Mouse (Mus musculus) gastrocnemius, adult 2 months (tissue): ENCODE data around the gene Olfr1424. TPM values are rescaled to one million over a fixed set of nuclear protein-coding genes. Genes with fewer than 3 reads are reported as not detected.

Source experiments
- DNase-seq: peaks from one replicate; pipeline ENCODE4 v3.0.0; 2022
- H3K27ac ChIP-seq: fragments of 200-600 bp; 2 replicates; pipeline ENCODE4 v1.8.1; 2022; ENCODE audit warnings: mild to moderate bottlenecking
- H3K4me3 ChIP-seq: fragments of 200-600 bp; 2 replicates; pipeline ENCODE4 v1.8.1; 2022; ENCODE audit warnings: mild to moderate bottlenecking, moderate library complexity
- CTCF ChIP-seq: fragments of 200-600 bp; IDR thresholded peaks from 2 replicates; pipeline ENCODE4 v1.8.1; 2022; ENCODE audit warnings: antibody characterized with exemption, mild to moderate bottlenecking, moderate library complexity
- intact Hi-C: fragments of 180-260 bp; cut with DNase I; formaldehyde crosslinking; loops from one replicate; pipeline ENCODE4 v1.15.1; 2025
- total RNA-seq, 2 experiments: library from RNA; stranded (reverse); gene quantifications; 2 replicates each; pipeline ENCODE4 v1.2.3; 2021

Olfr1424 gene
- total RNA-seq, 2 experiments from 2014 or later: not detected

DNA sequence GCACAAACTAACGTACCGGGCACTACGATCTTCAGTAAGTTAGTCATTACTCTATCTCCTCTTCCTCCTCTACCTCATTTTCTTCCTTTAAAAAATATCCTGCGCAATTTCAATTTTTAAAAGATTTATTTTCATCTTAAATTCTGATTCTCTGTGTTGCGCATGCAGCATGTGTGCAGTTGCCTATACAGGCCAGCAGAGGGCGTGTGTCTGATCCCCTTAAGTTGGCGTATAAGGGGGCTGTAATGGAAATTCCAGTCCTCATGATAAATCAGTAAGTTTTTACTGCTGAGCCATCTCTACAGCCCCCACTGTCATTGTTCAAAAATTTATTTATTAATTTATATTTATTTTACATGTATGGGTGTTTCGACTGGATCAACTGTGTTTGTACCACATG lies 46.8 kb downstream of the Olfr1424 start:
- Histone ChIP-seq H3K27ac (no peak overlapping the region), H3K4me3 (no peak overlapping the region)
- intact Hi-C loops: loop anchor here (2.0 kb wide), 1 partner anchor 239 kb away; no protein-coding TSS in a partner anchor
- peak; percentile 51 for TF ChIP-seq CTCF
- DNase-seq: no peak

GRCm38 (mm10) chr19:12013228-12013627 lies 49.3 kb downstream of the Olfr1424 start:
- peak overlapping the region; percentile 86 for H3K4me3 ChIP-seq
- no peak for TF ChIP-seq CTCF
- H3K27ac ChIP-seq: peak overlapping the region; percentile 80
- peak; percentile 59 for DNase-seq
- intact Hi-C loops: loop anchor here (2.0 to 5.0 kb wide), 2 partner anchors 194 to 784 kb away; partner anchors contain the start of genes Lpxn, Stx3 and Zfp91

GRCm38 (mm10) chr19:12012615-12013014 lies 49.9 kb downstream of the Olfr1424 start:
- no peak for DNase-seq
- peak overlapping the region; percentile 80 for H3K27ac ChIP-seq
- TF ChIP-seq CTCF: no peak

GRCm38 (mm10) chr19:12011560-12012556 lies 50.6 kb downstream of the Olfr1424 start:
- peak; percentile 72 for TF ChIP-seq CTCF
- DNase-seq: peak; percentile 92
- Histone ChIP-seq H3K4me3 (peak overlapping the region; percentile 86), H3K27ac (peak overlapping the region; percentile 80)
- intact Hi-C loops: loop anchor here (2.0 to 5.0 kb wide), 4 partner anchors 45 to 785 kb away; partner anchors contain the start of genes Lpxn, Patl1, Stx3 and Zfp91

More at GRCm38 (mm10) chr19:12012615-12013014, 49.9 kb downstream of the Olfr1424 start:
- peak overlapping the region; percentile 86 for H3K4me3 ChIP-seq
- intact Hi-C loops: loop anchor here (2.0 to 5.0 kb wide), 2 partner anchors 194 to 785 kb away; partner anchors contain the start of genes Lpxn, Stx3 and Zfp91

DNA sequence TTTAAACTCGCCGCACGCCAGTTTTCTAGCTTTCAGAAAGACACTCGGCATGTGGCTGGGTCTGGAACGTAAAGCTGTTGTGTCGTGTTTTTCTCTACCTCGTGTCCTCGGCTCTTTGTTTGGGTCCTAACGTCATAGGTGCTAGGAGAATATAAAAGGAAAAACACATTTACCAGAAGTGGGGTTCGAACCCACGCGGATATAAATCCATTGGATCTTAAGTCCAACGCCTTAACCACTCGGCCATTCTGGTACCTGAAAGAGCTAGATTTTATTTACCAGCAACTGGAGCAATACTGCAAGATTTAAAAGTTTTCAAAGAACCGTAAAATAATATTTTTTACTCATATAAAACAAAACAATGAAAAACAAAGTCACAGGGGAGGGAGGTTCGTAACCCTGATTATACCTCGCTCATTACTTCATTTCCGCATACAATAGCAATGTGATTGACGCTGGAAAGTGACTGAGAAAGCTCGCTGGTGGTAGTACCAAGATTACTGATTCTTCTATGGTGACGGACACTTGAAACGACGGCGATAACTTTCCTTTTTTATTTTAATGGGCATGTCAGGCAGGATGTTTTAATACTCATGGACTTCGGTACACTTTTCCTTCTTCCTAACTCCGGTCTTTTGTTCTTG lies 51.4 kb downstream of the Olfr1424 start:
- H3K27ac ChIP-seq: peak overlapping the region; percentile 80
- intact Hi-C loops: loop anchor here (2.0 to 5.0 kb wide), 3 partner anchors 44 to 786 kb away; partner anchors contain the start of genes Lpxn, Patl1 and Zfp91
- peak; percentile 58 for DNase-seq
- peak overlapping the region; percentile 86 for H3K4me3 ChIP-seq
- no peak for TF ChIP-seq CTCF

DNA sequence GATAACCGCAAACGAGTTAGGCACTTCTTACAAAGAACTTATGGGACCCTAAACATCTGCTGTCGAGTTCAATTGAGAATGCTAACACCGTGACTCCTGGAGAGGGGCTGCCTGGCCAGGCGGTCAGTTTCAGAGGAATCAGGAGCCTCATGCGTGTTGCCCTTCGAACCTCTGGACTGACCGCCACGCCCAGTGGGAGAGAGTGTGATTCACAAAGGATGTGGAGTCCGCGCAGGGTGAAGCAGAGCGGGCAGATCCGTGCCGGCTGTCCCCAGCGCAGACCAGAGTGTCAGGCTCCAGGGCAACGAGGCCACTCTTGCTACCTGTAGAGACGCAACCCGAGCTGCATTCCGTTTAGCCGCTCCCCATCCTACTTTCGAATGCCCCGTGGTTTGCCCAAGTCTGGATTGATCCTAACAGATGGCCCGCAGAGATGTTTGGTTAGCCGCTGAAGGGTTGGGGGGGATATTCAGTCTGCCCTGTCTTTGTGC lies 52.2 kb downstream of the Olfr1424 start:
- Histone ChIP-seq H3K4me3 (peak overlapping the region; percentile 86), H3K27ac (peak overlapping the region; percentile 80)
- no peak for TF ChIP-seq CTCF
- intact Hi-C loops: loop anchor here (2.0 to 5.0 kb wide), 3 partner anchors 44 to 787 kb away; partner anchors contain the start of genes Lpxn, Patl1 and Zfp91
- DNase-seq: peak; percentile 76

GRCm38 (mm10) chr19:12009501-12010280 lies 52.8 kb downstream of the Olfr1424 start:
- Histone ChIP-seq H3K27ac (peak overlapping the region; percentile 80), H3K4me3 (peak overlapping the region; percentile 86)
- intact Hi-C loops: loop anchor here (2.0 to 5.0 kb wide), 3 partner anchors 43 to 788 kb away; partner anchors contain the start of genes Lpxn, Patl1 and Zfp91
- peak; percentile 67 for DNase-seq
- TF ChIP-seq CTCF: no peak

Other genes starting within 250 kb of the Olfr1424 start
- gene Stx3, start 243.3 kb downstream of the Olfr1424 start, total RNA-seq: 1 to 10 TPM; 1.7 to 2.6 TPM
- gene Olfr1417, start 223.5 kb downstream of the Olfr1424 start, total RNA-seq: not detected
- gene Olfr1418, start 201.6 kb downstream of the Olfr1424 start, total RNA-seq: not detected
- gene Olfr1419, start 187.6 kb downstream of the Olfr1424 start, total RNA-seq: not detected
- not detected for gene Olfr1420, start 176.1 kb downstream of the Olfr1424 start, total RNA-seq
- gene Patl1, start 150.3 kb downstream of the Olfr1424 start, total RNA-seq: 10 to 100 TPM; 24.3 to 29.3 TPM
- 10 to 100 TPM; 54.3 to 62.9 TPM for gene Osbp, start 96.7 kb downstream of the Olfr1424 start, total RNA-seq
- gene Olfr1423, start 21.4 kb downstream of the Olfr1424 start, total RNA-seq: not detected
- gene Olfr1425, start 15.0 kb upstream of the Olfr1424 start, total RNA-seq: not detected
- not detected for gene Olfr1426, start 29.3 kb upstream of the Olfr1424 start, total RNA-seq
- not detected for gene Olfr1427, start 40.7 kb upstream of the Olfr1424 start, total RNA-seq
- gene Olfr1428, start 53.2 kb upstream of the Olfr1424 start, total RNA-seq: not detected
- not detected for gene Olfr76, start 60.5 kb upstream of the Olfr1424 start, total RNA-seq
- gene Olfr1555-ps1, start 107.4 kb upstream of the Olfr1424 start, total RNA-seq: not detected
- gene Olfr1431, start 138.0 kb upstream of the Olfr1424 start, total RNA-seq: not detected
- not detected for gene Olfr1432, start 169.9 kb upstream of the Olfr1424 start, total RNA-seq
- not detected for gene Olfr262, start 179.0 kb upstream of the Olfr1424 start, total RNA-seq
- gene Olfr235, start 198.3 kb upstream of the Olfr1424 start, total RNA-seq: not detected
- gene Olfr1434, start 217.2 kb upstream of the Olfr1424 start, total RNA-seq: not detected
- not detected for gene Olfr1436, start 236.4 kb upstream of the Olfr1424 start, total RNA-seq